Mouse (Mus musculus): Measurements from ENCODE around the gene Grem2. TPM values are rescaled to one million over a fixed set of nuclear protein-coding genes. Genes with fewer than 3 reads are reported as not detected.

Grem2 gene
- total RNA-seq, 2 experiments from 2014 or later: 5.5 to 10.7 TPM

DNA sequence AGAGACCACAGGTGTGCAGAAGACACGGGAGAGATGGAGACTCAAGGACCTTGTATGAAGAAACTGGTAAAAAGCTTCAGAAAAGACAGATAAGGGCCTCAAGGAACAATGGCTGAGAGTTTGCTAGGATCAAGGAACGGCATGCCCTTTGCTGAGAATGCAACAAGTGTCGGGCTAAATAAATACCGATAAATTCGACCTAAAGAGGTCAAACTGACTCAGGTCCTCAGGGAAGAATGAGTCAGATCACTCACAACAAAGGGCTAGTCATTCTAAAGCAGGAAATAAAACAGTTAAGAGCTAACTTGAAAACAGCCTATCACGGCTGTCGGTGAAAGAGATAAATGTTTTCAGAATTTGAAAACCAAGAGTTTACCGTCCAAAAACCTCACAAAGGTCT is 95.1 kb downstream of the Grem2 start:
- no peak for DNase-seq
- intact Hi-C loops (cut with DNase I): no loop called here

DNA sequence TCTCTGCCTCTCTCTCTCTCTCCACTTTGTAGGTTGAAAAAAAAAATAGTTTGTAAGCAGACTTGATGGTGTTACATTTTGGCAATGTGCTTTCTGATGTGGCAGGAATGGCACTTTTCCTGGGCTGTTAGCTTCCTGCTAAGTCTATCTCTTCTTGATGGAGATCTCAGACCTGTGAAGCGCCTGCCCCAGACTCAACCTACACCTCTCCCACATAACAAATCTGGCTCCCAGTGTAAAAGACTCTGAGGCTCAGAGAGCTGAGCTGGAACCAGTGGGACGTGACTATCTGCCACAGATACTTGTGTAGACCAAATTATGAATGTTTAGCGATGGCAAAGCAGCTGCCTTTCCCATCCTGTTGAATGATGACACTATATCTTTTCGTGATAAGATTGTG is 109.8 kb downstream of the Grem2 start:
- intact Hi-C loops (cut with DNase I): no loop called here
- no peak for DNase-seq

DNA sequence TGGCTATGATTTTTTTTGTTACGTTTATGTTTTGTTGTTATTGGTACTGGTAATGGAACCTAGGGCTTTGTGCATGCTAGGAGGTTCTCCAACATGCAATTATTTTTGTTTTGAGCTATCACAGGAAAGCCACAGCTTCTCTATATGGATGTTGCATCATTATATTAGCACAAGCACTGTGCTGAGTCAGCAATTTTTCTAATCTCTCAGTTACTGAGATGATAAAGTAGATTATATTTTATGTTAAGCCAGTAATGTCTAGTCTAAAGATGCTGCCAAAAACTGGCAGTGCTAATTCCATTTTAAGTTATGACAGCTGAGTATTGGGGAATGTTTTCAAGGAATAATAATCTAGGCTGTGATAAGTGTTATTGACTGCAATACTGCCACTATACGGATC is 133.0 kb downstream of the Grem2 start:
- no peak for DNase-seq
- intact Hi-C loops (cut with DNase I): no loop called here

Data from gastrocnemius, postnatal 36 days (tissue).